9 mouse cellular contexts compared by ENCODE assay signal in the genomic region with DNA sequence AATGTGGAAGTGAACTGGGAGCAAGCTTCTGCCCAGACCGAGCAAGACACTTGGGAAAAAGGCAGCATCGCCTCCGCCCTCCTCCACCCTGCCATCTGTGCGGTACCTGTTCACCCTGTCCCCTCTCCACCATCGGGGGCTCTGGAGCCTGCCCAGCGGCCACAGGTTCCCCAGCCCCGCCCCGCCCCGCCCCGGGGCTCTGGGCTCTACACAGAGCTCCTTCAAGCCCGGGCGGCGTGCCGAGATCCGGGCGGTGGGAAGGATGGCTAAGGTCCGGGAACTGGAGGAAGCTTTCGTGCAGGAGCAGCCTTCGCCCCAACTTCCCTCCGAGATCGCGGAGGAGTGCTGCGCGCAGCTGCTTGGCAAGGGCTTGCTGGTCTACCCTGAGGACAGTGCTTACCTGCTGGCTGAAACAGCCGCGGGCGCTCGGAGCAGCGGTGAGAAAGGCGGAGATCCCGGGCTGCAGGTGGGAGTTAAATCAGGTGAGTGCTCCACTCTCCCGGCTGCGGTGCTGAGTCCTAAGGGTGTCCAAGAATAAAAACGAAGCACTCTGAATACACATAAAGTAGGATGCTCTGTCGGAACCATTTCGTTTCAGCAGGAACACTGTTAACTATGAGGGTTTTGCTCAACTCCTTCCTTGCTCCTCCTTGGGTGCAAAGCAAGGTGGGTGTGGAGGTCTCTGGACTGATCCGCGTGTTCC. TPM values are rescaled to one million over a fixed set of nuclear protein-coding genes. Genes with fewer than 3 reads are reported as not detected.
DNase-seq lines count a peak whose midpoint lies in the region; ATAC-seq and TF ChIP-seq lines count a peak whose summit lies in the region.
"Had no signal": no experiment of that assay in that cellular context is flagged by ENCODE, and none has a peak within 500 bp of the region (broad histone marks: within the 10 kb centered on the region; RNA-seq: fewer than 3 reads in every experiment).

A gene (plus strand): TSS at position 209 of the 703 bp plus-strand sequence.

- no peak for TF ChIP-seq CTCF in ES-Bruce4 (IDR thresholded peaks at IDR 0.05; ENCODE audit: low read depth, low read length)

- WGBS in forebrain, embryonic 11.5 days, result 1% methylated on average over 38 of the region's 38 CpGs
- WGBS in midbrain, embryonic 13.5 days, result 1% methylated on average over 38 of the region's 38 CpGs

- H3K27me3 ChIP-seq in ES-Bruce4 (ENCODE audit: control insufficient read depth, insufficient read depth, low read length, poor library complexity, severe bottlenecking), result no peaks in the 10 kb centered on the region; the same call in none of the 2 replicates
- peaks cover 17% of the 10 kb centered on the region for H3K27me3 ChIP-seq in forebrain, embryonic 11.5 days (ENCODE audit: control insufficient read depth, insufficient read depth, low read length)
- peaks cover 40% of the 10 kb centered on the region for H3K27me3 ChIP-seq in midbrain, embryonic 13.5 days

- H3K36me3 ChIP-seq in ES-Bruce4 (ENCODE audit: control insufficient read depth, insufficient read depth, low read length, poor library complexity, severe bottlenecking), result no peaks in the 10 kb centered on the region
- no peaks in the 10 kb centered on the region for H3K36me3 ChIP-seq in forebrain, embryonic 11.5 days (ENCODE audit: control insufficient read depth, insufficient read depth, low read length)
- no peaks in the 10 kb centered on the region for H3K36me3 ChIP-seq in midbrain, embryonic 13.5 days

- peak; percentile 75 for ATAC-seq in forebrain, embryonic 11.5 days (replicated peaks; ENCODE audit: low FRiP score)
- ATAC-seq in midbrain, embryonic 13.5 days, result peak; percentile 92
- no peak for ATAC-seq in CD4-positive, CD25-positive, alpha-beta regulatory T cell, adult 4 months

- no peaks in the 10 kb centered on the region for H3K9me3 ChIP-seq in ES-Bruce4 (replicated peaks; ENCODE audit: control insufficient read depth, insufficient read depth, low read length, poor library complexity, severe bottlenecking)
- H3K9me3 ChIP-seq in forebrain, embryonic 11.5 days (ENCODE audit: control insufficient read depth, low read length), result no peaks in the 10 kb centered on the region
- H3K9me3 ChIP-seq in midbrain, embryonic 13.5 days, result no peaks in the 10 kb centered on the region

- no peak for TF ChIP-seq POLR2A in ES-Bruce4 (IDR thresholded peaks at IDR 0.05; ENCODE audit: insufficient read depth, low read length)

- H3K4me3 ChIP-seq in ES-Bruce4 (ENCODE audit: low read depth, low read length), result peak within 1 kb of the TSS; percentile 59
- H3K4me3 ChIP-seq in forebrain, embryonic 11.5 days (ENCODE audit: low read depth, low read length), result peak within 1 kb of the TSS; percentile 42
- H3K4me3 ChIP-seq in midbrain, embryonic 13.5 days (replicated peaks), result peak within 1 kb of the TSS; percentile 55

- DNase-seq in cerebellum, postnatal 25 days, result peak; percentile 22 to 44
- DNase-seq in cerebellum, adult 9-10 months, result no peak
- peak; percentile 70 for DNase-seq in forebrain, embryonic 11.5 days (ENCODE audit: low spot score)
- peak; percentile 24 to 34 for DNase-seq in kidney, postnatal 4 days
- no peak for DNase-seq in thymus, postnatal 0 days (ENCODE audit: low spot score)

- peak within 1 kb of the TSS; percentile 4; the same call in 1 of the 2 replicates for H3K9ac ChIP-seq in ES-Bruce4 (ENCODE audit: low read depth, poor library complexity, severe bottlenecking)
- peak within 1 kb of the TSS; percentile 35 for H3K9ac ChIP-seq in forebrain, embryonic 11.5 days (ENCODE audit: low read length)
- H3K9ac ChIP-seq in midbrain, embryonic 13.5 days (replicated peaks), result peak within 1 kb of the TSS; percentile 58

- no peak for TF ChIP-seq EP300 in ES-Bruce4 (IDR thresholded peaks at IDR 0.05; ENCODE audit: insufficient read depth, low read depth, low read length)

- H3K4me2 ChIP-seq in forebrain, embryonic 11.5 days (ENCODE audit: low read depth, low read length, severe bottlenecking), result peak within 1 kb of the TSS; percentile 73
- H3K4me2 ChIP-seq in midbrain, embryonic 13.5 days (replicated peaks), result peak within 1 kb of the TSS; percentile 97

- no peak within 1 kb of the TSS for H3K27ac ChIP-seq in ES-Bruce4 (ENCODE audit: insufficient read depth, low read length)
- H3K27ac ChIP-seq in forebrain, embryonic 11.5 days (ENCODE audit: low read depth, low read length), result no peak within 1 kb of the TSS
- H3K27ac ChIP-seq in midbrain, embryonic 13.5 days, result no peak within 1 kb of the TSS

- H3K4me1 ChIP-seq in ES-Bruce4 (ENCODE audit: control insufficient read depth, insufficient read depth, low read length), result no peaks in the 10 kb centered on the region
- 0 out of 2 replicates have a peak, but pooled peaks cover 2% of the 10 kb centered on the region for H3K4me1 ChIP-seq in forebrain, embryonic 11.5 days (replicated peaks; ENCODE audit: control insufficient read depth, insufficient read depth, low read length)
- peaks cover 15% of the 10 kb centered on the region for H3K4me1 ChIP-seq in midbrain, embryonic 13.5 days (replicated peaks)

RNA-seq across cellular contexts. Expression of the gene that starts here (rescaled TPM):
- polyA plus RNA-seq in ES-Bruce4 (2011; ENCODE audit: insufficient read depth, insufficient read length, low read depth, missing spikeins), result 1.5 and 2.1 TPM in 2 replicates
- not detected in 2 replicates for polyA plus RNA-seq in forebrain, embryonic 11.5 days (2014; fragmentation: Nextera tagmentation; extraction: Ambion mirVana)
- polyA plus RNA-seq in midbrain, embryonic 13.5 days (2015; fragmentation: Nextera tagmentation; extraction: Ambion mirVana), result not detected in 2 replicates
- not detected in 2 replicates for polyA plus RNA-seq in thymus, postnatal 0 days (2015; fragmentation: Nextera tagmentation; extraction: Ambion mirVana)
- not detected for polyA plus RNA-seq in CD4-positive, CD25-positive, alpha-beta regulatory T cell, adult 4 months (2017; shearing (Covaris generic))
- polyA plus RNA-seq: gonadal fat pad, adult 2 months had no signal

Comparison
In these comparisons a context has a peak if more than half of its experiments do, and no peak if none do; other contexts are left out.
1. DNase-seq: peak in cerebellum, postnatal 25 days (2 of 2) and kidney, postnatal 4 days (2 of 2); none in cerebellum, adult 9-10 months (single experiment) and thymus, postnatal 0 days (single experiment).
2. Peak in DNase-seq, ATAC-seq, H3K4me3 ChIP-seq, H3K9ac ChIP-seq and H3K4me2 ChIP-seq in forebrain, embryonic 11.5 days; RNA of the gene not detected or under 1 TPM.
3. Peak in ATAC-seq, H3K4me3 ChIP-seq, H3K9ac ChIP-seq and H3K4me2 ChIP-seq in midbrain, embryonic 13.5 days; RNA of the gene not detected or under 1 TPM.
4. H3K9ac ChIP-seq: peak in every context shown above with its lines; median percentile 58 in midbrain, embryonic 13.5 days; 35 in forebrain, embryonic 11.5 days; 4 in ES-Bruce4.
5. Peak in every context shown above with its lines, with median percentiles within 50 percentile points of each other: H3K4me3 ChIP-seq.